Mouse (Mus musculus): ENCODE measurements around the gene Fam78b.

DNA sequence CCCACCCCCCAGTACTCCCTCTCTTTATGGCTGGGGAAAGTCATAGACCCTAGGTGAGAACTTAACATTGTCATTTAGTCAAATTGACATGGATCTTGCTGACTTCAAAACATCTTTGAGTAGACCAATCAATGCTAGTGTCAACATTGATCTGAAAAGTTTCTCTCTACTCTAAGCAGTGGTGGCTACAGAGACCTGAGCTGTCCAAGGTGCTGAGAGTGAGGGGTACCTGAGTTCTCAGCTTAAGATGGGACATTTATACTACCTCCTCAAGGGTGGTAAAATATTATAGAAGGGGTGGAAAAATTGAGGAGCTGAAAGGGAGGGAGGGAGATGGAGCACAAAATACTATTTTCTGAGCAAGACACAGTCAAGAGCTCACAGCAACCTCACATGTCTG is 122.3 kb downstream of the Fam78b start:
- TF ChIP-seq POLR2A (IDR thresholded peaks at IDR 0.05; ENCODE audit: control insufficient read depth, extremely low read depth, insufficient read depth, low read length, poor library complexity) (no peak), CTCF (IDR thresholded peaks at IDR 0.05; ENCODE audit: borderline replicate concordance, control insufficient read depth, extremely low read depth, insufficient read depth, low read length, poor library complexity) (no peak)
